In the genomic region with DNA sequence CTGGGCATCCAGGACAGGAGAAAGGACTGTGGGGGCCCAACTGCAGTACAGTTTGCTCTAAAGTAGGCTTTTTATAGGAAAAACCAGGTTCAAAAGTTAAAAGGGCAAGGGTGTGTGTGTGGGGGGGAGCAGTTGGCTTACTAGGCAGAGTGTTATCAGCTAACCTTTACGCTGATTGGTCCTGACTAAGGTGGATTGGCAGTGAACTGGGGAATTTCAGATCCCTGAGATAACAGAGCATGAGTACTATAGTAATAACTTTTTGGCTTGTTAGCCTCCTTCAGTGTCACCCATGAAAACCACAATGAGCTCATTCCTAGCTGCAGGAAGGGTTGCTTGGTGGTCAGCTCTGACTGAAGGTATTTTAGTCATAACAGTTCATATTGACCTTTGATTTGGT, we compare ENCODE assay signal across 34 mouse cellular contexts. TPM values are rescaled to one million over a fixed set of nuclear protein-coding genes. Genes with fewer than 3 reads are reported as not detected.
DNase-seq lines count a peak whose midpoint lies in the region; ATAC-seq and TF ChIP-seq lines count a peak whose summit lies in the region.
"Had no signal": no experiment of that assay in that cellular context is flagged by ENCODE, and none has a peak within 500 bp of the region (broad histone marks: within the 10 kb centered on the region; RNA-seq: fewer than 3 reads in every experiment).

No protein-coding gene starts in this region.

- no peak for DNase-seq in liver, postnatal 0 days
- DNase-seq in liver (no peak), MEL (ENCODE audit: low read depth, low spot score) (peak; percentile 46)
- peak; percentile 4 for DNase-seq in adrenal gland, postnatal 25 days
- DNase-seq in cerebellum, adult 9-10 months = no peak
- DNase-seq: cerebellum, adult 9-11 months; forebrain, postnatal 0 days; gastrocnemius, postnatal 14 days; heart, adult 18-20 months; heart, postnatal 14 days; kidney, adult 8-10 months; kidney, postnatal 14 days; lung, postnatal 14 days; right cerebral cortex, adult 18-20 months; right cerebral cortex, postnatal 4 days; thymus, adult 18-20 months had no signal

- H3K36me3 ChIP-seq in liver, postnatal 0 days (replicated peaks; ENCODE audit: insufficient read depth, low read length) = no peaks in the 10 kb centered on the region
- peaks cover 0 to 27% of the 10 kb centered on the region in 2 experiments; a peak in 2 of 4 replicates for H3K36me3 ChIP-seq in MEL (ENCODE audit: control insufficient read depth in 1 of 2, insufficient read depth in 2 of 2, low read length in 2 of 2)
- H3K36me3 ChIP-seq in small intestine, adult 2 months (ENCODE audit: control insufficient read depth, insufficient read depth, low read length) = no peaks in the 10 kb centered on the region
- no peaks in the 10 kb centered on the region for H3K36me3 ChIP-seq in neural tube, embryonic 15.5 days
- H3K36me3 ChIP-seq: forebrain, embryonic 10.5 days; heart, embryonic 13.5 days; limb, embryonic 12.5 days; liver, embryonic 15.5 days had no signal

- TF ChIP-seq CTCF in liver, postnatal 0 days (IDR thresholded peaks at IDR 0.05; ENCODE audit: low read depth) = no peak
- TF ChIP-seq CTCF in MEL (IDR thresholded peaks at IDR 0.05 in 2 of 3, conservative IDR thresholded peaks at IDR 0.05 in 1 of 3; ENCODE audit: control insufficient read depth in 1 of 3, insufficient read depth in 1 of 3, low read depth in 2 of 3, low read length in 3 of 3, poor library complexity in 1 of 3, severe bottlenecking in 1 of 3) = no peak
- no peak for TF ChIP-seq CTCF in small intestine, adult 2 months (IDR thresholded peaks at IDR 0.05; ENCODE audit: extremely low read depth, insufficient read length, insufficient replicate concordance, low read depth, low read length)

- H3K27ac ChIP-seq in liver, postnatal 0 days (ENCODE audit: low read depth) = peak overlapping the region; percentile 24; the same call in 1 of the 2 replicates
- H3K27ac ChIP-seq in MEL (ENCODE audit: control insufficient read depth, low read depth, low read length) = peak overlapping the region; percentile 42
- H3K27ac ChIP-seq in small intestine, adult 2 months (ENCODE audit: insufficient read depth, low read depth, low read length) = peak overlapping the region; percentile 55
- no peak overlapping the region for H3K27ac ChIP-seq in neural tube, embryonic 15.5 days (replicated peaks)
- H3K27ac ChIP-seq: forebrain, embryonic 10.5 days; heart, embryonic 13.5 days; limb, embryonic 12.5 days; liver, embryonic 15.5 days had no signal

- no peaks in the 10 kb centered on the region for H3K9me3 ChIP-seq in liver, postnatal 0 days (ENCODE audit: low read length)
- no peaks in the 10 kb centered on the region for H3K9me3 ChIP-seq in MEL (replicated peaks; ENCODE audit: insufficient read depth, low read length)
- H3K9me3 ChIP-seq in neural tube, embryonic 15.5 days (replicated peaks) = no peaks in the 10 kb centered on the region
- H3K9me3 ChIP-seq: liver, embryonic 15.5 days had no signal

- ATAC-seq in liver, postnatal 0 days = peak; percentile 54
- no peak for ATAC-seq in neural tube, embryonic 15.5 days (ENCODE audit: low FRiP score)
- ATAC-seq: CD4-positive, CD25-positive, alpha-beta regulatory T cell, adult 4 months; forebrain, postnatal 0 days had no signal

- H3K79me2 ChIP-seq in MEL (ENCODE audit: control insufficient read depth, insufficient read depth, low read length, poor library complexity) = no peaks in the 10 kb centered on the region

- H3K4me3 ChIP-seq in liver, postnatal 0 days (ENCODE audit: low read depth, low read length) = no peak overlapping the region
- H3K4me3 ChIP-seq in MEL (ENCODE audit: control insufficient read depth in 1 of 2, insufficient read depth in 1 of 2, low read depth in 2 of 2, low read length in 2 of 2) = no peak overlapping the region
- H3K4me3 ChIP-seq in small intestine, adult 2 months (ENCODE audit: low read depth, low read length) = no peak overlapping the region
- H3K4me3 ChIP-seq in neural tube, embryonic 15.5 days (replicated peaks) = no peak overlapping the region
- H3K4me3 ChIP-seq: forebrain, embryonic 10.5 days; heart, embryonic 13.5 days; limb, embryonic 12.5 days; liver, embryonic 15.5 days had no signal

- no peak overlapping the region for H3K9ac ChIP-seq in liver, postnatal 0 days (replicated peaks)
- no peak overlapping the region for H3K9ac ChIP-seq in MEL (ENCODE audit: control insufficient read depth, low read depth, low read length, poor library complexity, severe bottlenecking)
- H3K9ac ChIP-seq in neural tube, embryonic 15.5 days (replicated peaks) = no peak overlapping the region
- H3K9ac ChIP-seq: forebrain, postnatal 0 days; heart, embryonic 13.5 days; limb, embryonic 12.5 days; liver, embryonic 15.5 days had no signal

- TF ChIP-seq EP300 in liver, postnatal 0 days (IDR thresholded peaks at IDR 0.05; ENCODE audit: low read depth) = no peak
- peak; percentile 37 to 47; a peak in 3 of 4 replicates for TF ChIP-seq EP300 in MEL (IDR thresholded peaks at IDR 0.05; ENCODE audit: low read depth in 1 of 2, low read length in 2 of 2)

- no peaks in the 10 kb centered on the region for H3K4me1 ChIP-seq in liver, postnatal 0 days (ENCODE audit: insufficient read depth)
- H3K4me1 ChIP-seq in MEL (ENCODE audit: control insufficient read depth in 1 of 2, insufficient read depth in 2 of 2, low read length in 2 of 2) = peaks cover 9 to 21% of the 10 kb centered on the region in 2 experiments
- H3K4me1 ChIP-seq in small intestine, adult 2 months (ENCODE audit: control insufficient read depth, insufficient read depth, insufficient read length, low read length) = no peaks in the 10 kb centered on the region
- no peaks in the 10 kb centered on the region for H3K4me1 ChIP-seq in neural tube, embryonic 15.5 days
- H3K4me1 ChIP-seq: forebrain, embryonic 10.5 days; heart, embryonic 13.5 days; limb, embryonic 12.5 days; liver, embryonic 15.5 days had no signal

- no peak for TF ChIP-seq RAD21 in MEL (IDR thresholded peaks at IDR 0.05; ENCODE audit: low read depth, low read length)

- TF ChIP-seq POLR2A in MEL (IDR thresholded peaks at IDR 0.05; ENCODE audit: control insufficient read depth in 1 of 2, insufficient read depth in 1 of 2, low read depth in 1 of 2, low read length in 2 of 2, poor library complexity in 1 of 2) = no peak
- TF ChIP-seq POLR2A in small intestine, adult 2 months (IDR thresholded peaks at IDR 0.05; ENCODE audit: low read depth, low read length) = no peak

- no peak overlapping the region for H3K4me2 ChIP-seq in liver, postnatal 0 days (ENCODE audit: low read depth, low read length)
- H3K4me2 ChIP-seq in neural tube, embryonic 15.5 days = no peak overlapping the region
- H3K4me2 ChIP-seq: heart, embryonic 13.5 days; limb, embryonic 12.5 days; liver, embryonic 15.5 days; midbrain, embryonic 11.5 days had no signal

- WGBS in liver, postnatal 0 days (ENCODE audit: insufficient replicate concordance) = 82% methylated on average over 1 of the region's 1 CpGs
- 58% methylated on average over 1 of the region's 1 CpGs for WGBS in small intestine, adult 2 months
- 97% methylated on average over 1 of the region's 1 CpGs for WGBS in neural tube, embryonic 15.5 days

- H3K27me3 ChIP-seq in liver, postnatal 0 days (ENCODE audit: insufficient read depth, low read length) = no peaks in the 10 kb centered on the region
- H3K27me3 ChIP-seq in MEL (ENCODE audit: control insufficient read depth in 1 of 2, insufficient read depth in 2 of 2, low read length in 2 of 2) = no peaks in the 10 kb centered on the region
- no peaks in the 10 kb centered on the region for H3K27me3 ChIP-seq in small intestine, adult 2 months (ENCODE audit: control insufficient read depth, insufficient read depth, low read length)
- H3K27me3 ChIP-seq in neural tube, embryonic 15.5 days (replicated peaks) = peaks cover 5% of the 10 kb centered on the region; the same call in 1 of the 2 replicates
- H3K27me3 ChIP-seq: liver, embryonic 15.5 days had no signal

RNA-seq across cellular contexts. Expression of a gene that starts 9.4 kb away (rescaled TPM):
- polyA plus RNA-seq in liver, postnatal 0 days (2015; fragmentation: Nextera tagmentation; extraction: Ambion mirVana) = 2.0 and 5.2 TPM in 2 replicates
- total RNA-seq in MEL (2012; rRNA removed) = not detected in 2 replicates
- polyA plus RNA-seq in MEL (2012; ENCODE audit: insufficient read depth in 1 of 2, insufficient read length in 2 of 2, low read depth in 1 of 2, low replicate concordance in 2 of 2, missing spikeins in 1 of 2) = under 1 TPM in 1 of 2 experiments, not detected in 1; 0.03 TPM
- 1.5 and 2.4 TPM in 2 replicates for total RNA-seq in adrenal gland, postnatal 25 days (2021)
- polyA plus RNA-seq in small intestine, adult 2 months (2012; rRNA removed) = 0.11 and 0.96 TPM in 2 replicates
- polyA plus RNA-seq in neural tube, embryonic 15.5 days (2015; fragmentation: Nextera tagmentation; extraction: Ambion mirVana) = 3.4 and 4.2 TPM in 2 replicates
- total RNA-seq: megakaryocyte progenitor cell, adult 5-6 weeks had no signal
- polyA plus RNA-seq: CD4-positive, CD25-positive, alpha-beta regulatory T cell, adult 4 months had no signal

RNA-seq across cellular contexts. Expression of a gene that starts 19.4 kb away (rescaled TPM):
- polyA plus RNA-seq in liver, postnatal 0 days (2015; fragmentation: Nextera tagmentation; extraction: Ambion mirVana) = not detected in 2 replicates
- total RNA-seq in MEL (2012; rRNA removed) = not detected in 2 replicates
- polyA plus RNA-seq in MEL (2012; ENCODE audit: insufficient read depth in 1 of 2, insufficient read length in 2 of 2, low read depth in 1 of 2, low replicate concordance in 2 of 2, missing spikeins in 1 of 2) = not detected
- total RNA-seq in adrenal gland, postnatal 25 days (2021) = not detected in 2 replicates
- polyA plus RNA-seq in small intestine, adult 2 months (2012; rRNA removed) = not detected in 2 replicates
- not detected in 2 replicates for polyA plus RNA-seq in neural tube, embryonic 15.5 days (2015; fragmentation: Nextera tagmentation; extraction: Ambion mirVana)
- total RNA-seq: forebrain, postnatal 0 days; gastrocnemius, postnatal 14 days; heart, adult 18-20 months; heart, postnatal 14 days; layer of hippocampus, adult 18-20 months; layer of hippocampus, postnatal 14 days; midbrain, postnatal 0 days had no signal
- polyA plus RNA-seq: brain, embryonic 14.5 days; CD4-positive, CD25-positive, alpha-beta regulatory T cell, adult 4 months; cortical plate, adult 2 months; embryonic facial prominence, embryonic 11.5 days; forebrain, embryonic 10.5 days; forebrain, postnatal 0 days; heart, embryonic 13.5 days; hindbrain, embryonic 11.5 days; limb, embryonic 12.5 days; liver, embryonic 15.5 days; midbrain, embryonic 11.5 days; midbrain, postnatal 0 days; neural tube, embryonic 14.5 days; stomach, embryonic 16.5 days had no signal

RNA-seq across cellular contexts. Expression of a gene that starts 49.3 kb away (rescaled TPM):
- 42.6 and 44.6 TPM in 2 replicates for polyA plus RNA-seq in liver, postnatal 0 days (2015; fragmentation: Nextera tagmentation; extraction: Ambion mirVana)
- total RNA-seq in MEL (2012; rRNA removed) = 10.8 and 11.5 TPM in 2 replicates
- polyA plus RNA-seq in MEL (2012; ENCODE audit: insufficient read depth in 1 of 2, insufficient read length in 2 of 2, low read depth in 1 of 2, low replicate concordance in 2 of 2, missing spikeins in 1 of 2) = 10 to 100 TPM in 1 of 2 experiments, not detected in 1; 24.7 TPM
- total RNA-seq in adrenal gland, postnatal 25 days (2021) = 54.3 and 58.5 TPM in 2 replicates
- 28.8 and 38.1 TPM in 2 replicates for polyA plus RNA-seq in small intestine, adult 2 months (2012; rRNA removed)
- 19.3 and 31.1 TPM in 2 replicates for polyA plus RNA-seq in neural tube, embryonic 15.5 days (2015; fragmentation: Nextera tagmentation; extraction: Ambion mirVana)

RNA-seq across cellular contexts. Expression of a gene that starts 51.2 kb away (rescaled TPM):
- polyA plus RNA-seq in liver, postnatal 0 days (2015; fragmentation: Nextera tagmentation; extraction: Ambion mirVana) = 17.6 and 18.4 TPM in 2 replicates
- 27.0 and 29.5 TPM in 2 replicates for total RNA-seq in MEL (2012; rRNA removed)
- polyA plus RNA-seq in MEL (2012; ENCODE audit: insufficient read depth in 1 of 2, insufficient read length in 2 of 2, low read depth in 1 of 2, low replicate concordance in 2 of 2, missing spikeins in 1 of 2) = 10 to 100 TPM in 1 of 2 experiments, not detected in 1; 58.4 TPM
- 22.7 and 29.2 TPM in 2 replicates for total RNA-seq in adrenal gland, postnatal 25 days (2021)
- 13.4 and 26.8 TPM in 2 replicates for polyA plus RNA-seq in small intestine, adult 2 months (2012; rRNA removed)
- polyA plus RNA-seq in neural tube, embryonic 15.5 days (2015; fragmentation: Nextera tagmentation; extraction: Ambion mirVana) = 50.3 and 50.5 TPM in 2 replicates

RNA-seq across cellular contexts. Expression of a gene that starts 51.8 kb away (rescaled TPM):
- 63.5 and 66.8 TPM in 2 replicates for polyA plus RNA-seq in liver, postnatal 0 days (2015; fragmentation: Nextera tagmentation; extraction: Ambion mirVana)
- total RNA-seq in MEL (2012; rRNA removed) = 25.5 and 26.2 TPM in 2 replicates
- polyA plus RNA-seq in MEL (2012; ENCODE audit: insufficient read depth in 1 of 2, insufficient read length in 2 of 2, low read depth in 1 of 2, low replicate concordance in 2 of 2, missing spikeins in 1 of 2) = 100 to 1,000 TPM in 1 of 2 experiments, not detected in 1; 143 TPM
- total RNA-seq in adrenal gland, postnatal 25 days (2021) = 86.5 and 108 TPM in 2 replicates
- 66.0 and 79.1 TPM in 2 replicates for polyA plus RNA-seq in small intestine, adult 2 months (2012; rRNA removed)
- 111 and 121 TPM in 2 replicates for polyA plus RNA-seq in neural tube, embryonic 15.5 days (2015; fragmentation: Nextera tagmentation; extraction: Ambion mirVana)

Comparison
In these comparisons a context has a peak if more than half of its experiments do, and no peak if none do; other contexts are left out.
1. DNase-seq: peak in MEL (single experiment) and adrenal gland, postnatal 25 days (single experiment); none in liver, postnatal 0 days (single experiment), liver (single experiment) and cerebellum, adult 9-10 months (single experiment).